Mouse (Mus musculus): Measurements from ENCODE around the gene Akap2. TPM values are rescaled to one million over a fixed set of nuclear protein-coding genes. Genes with fewer than 3 reads are reported as not detected.

Gene Akap2
- polyA plus RNA-seq, 1 experiment = 20.8 TPM

- H3K4me1 ChIP-seq (ENCODE audit: control insufficient read depth, insufficient read depth, low read length) = peaks cover 2% of the 10 kb centered on the region; the same call in 1 of the 2 replicates
- no peak overlapping the region for H3K4me3 ChIP-seq (ENCODE audit: insufficient read depth, low read length)
- no peak overlapping the region for H3K27ac ChIP-seq (ENCODE audit: insufficient read depth, low read length)
- no peak for TF ChIP-seq CTCF (IDR thresholded peaks at IDR 0.05; ENCODE audit: extremely low read depth, insufficient read depth, low read length)
- TF ChIP-seq POLR2A (IDR thresholded peaks at IDR 0.05; ENCODE audit: extremely low read depth, insufficient read depth, low read length) = no peak
Observed at GRCm38 (mm10) chr4:57798286-57799018, 81.0 kb downstream of the Akap2 start.

DNA sequence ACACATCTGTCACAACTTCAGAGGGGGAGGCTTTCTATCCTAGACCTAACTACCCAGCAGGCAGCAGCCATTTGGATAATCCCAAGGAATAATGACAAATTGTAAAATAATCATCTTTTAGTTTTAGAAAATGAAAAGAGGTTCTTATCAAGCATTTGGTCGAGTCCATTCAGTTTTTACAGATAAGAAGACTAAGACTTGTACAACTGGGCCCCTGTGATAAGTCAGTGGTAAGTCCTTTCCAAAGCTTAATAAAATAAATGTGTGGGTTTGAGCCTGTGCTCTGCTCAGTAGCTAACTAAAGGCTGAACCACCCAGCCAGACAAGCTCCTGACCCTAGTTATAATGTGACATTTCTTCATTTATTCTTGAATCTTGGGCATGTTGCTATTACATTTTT, 81.8 kb downstream of the Akap2 start:
- H3K4me1 ChIP-seq (ENCODE audit: control insufficient read depth, insufficient read depth, low read length) = peaks cover 2% of the 10 kb centered on the region; the same call in 1 of the 2 replicates
- no peak overlapping the region for H3K4me3 ChIP-seq (ENCODE audit: insufficient read depth, low read length)
- no peak overlapping the region for H3K27ac ChIP-seq (ENCODE audit: insufficient read depth, low read length)
- TF ChIP-seq CTCF (IDR thresholded peaks at IDR 0.05; ENCODE audit: extremely low read depth, insufficient read depth, low read length) = no peak

DNA sequence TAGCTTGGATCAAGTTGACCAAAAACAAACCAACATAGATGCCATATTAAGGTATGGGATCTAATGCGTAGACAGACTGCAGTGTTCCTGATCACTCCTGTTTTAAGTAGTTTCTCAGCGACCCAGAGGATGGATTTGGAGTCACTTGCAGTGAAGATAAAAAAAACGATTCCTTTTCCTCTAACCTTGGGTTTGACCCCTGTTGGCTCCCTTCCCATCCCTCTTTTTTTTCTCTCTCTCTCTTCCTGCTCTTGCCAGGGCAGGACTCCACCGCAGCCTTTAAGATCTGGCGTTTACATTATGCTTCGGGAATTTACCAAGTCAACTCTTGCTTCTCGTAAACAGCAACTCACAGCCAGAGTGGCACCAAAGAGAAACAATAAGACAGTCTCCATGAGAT, 83.8 kb downstream of the Akap2 start:
- Histone ChIP-seq H3K27ac (ENCODE audit: insufficient read depth, low read length) (no peak overlapping the region), H3K4me3 (ENCODE audit: insufficient read depth, low read length) (no peak overlapping the region), H3K4me1 (ENCODE audit: control insufficient read depth, insufficient read depth, low read length) (peaks cover 2% of the 10 kb centered on the region; the same call in 1 of the 2 replicates)
- TF ChIP-seq POLR2A (IDR thresholded peaks at IDR 0.05; ENCODE audit: extremely low read depth, insufficient read depth, low read length) (no peak), CTCF (IDR thresholded peaks at IDR 0.05; ENCODE audit: extremely low read depth, insufficient read depth, low read length) (no peak)

GRCm38 (mm10) chr4:57801986-57802385, 84.5 kb downstream of the Akap2 start:
- TF ChIP-seq POLR2A (IDR thresholded peaks at IDR 0.05; ENCODE audit: extremely low read depth, insufficient read depth, low read length) (no peak), CTCF (IDR thresholded peaks at IDR 0.05; ENCODE audit: extremely low read depth, insufficient read depth, low read length) (no peak)
- H3K4me1 ChIP-seq (ENCODE audit: control insufficient read depth, insufficient read depth, low read length) = peaks cover 2% of the 10 kb centered on the region; the same call in 1 of the 2 replicates
- H3K27ac ChIP-seq (ENCODE audit: insufficient read depth, low read length) = no peak overlapping the region
- H3K4me3 ChIP-seq (ENCODE audit: insufficient read depth, low read length) = no peak overlapping the region

DNA sequence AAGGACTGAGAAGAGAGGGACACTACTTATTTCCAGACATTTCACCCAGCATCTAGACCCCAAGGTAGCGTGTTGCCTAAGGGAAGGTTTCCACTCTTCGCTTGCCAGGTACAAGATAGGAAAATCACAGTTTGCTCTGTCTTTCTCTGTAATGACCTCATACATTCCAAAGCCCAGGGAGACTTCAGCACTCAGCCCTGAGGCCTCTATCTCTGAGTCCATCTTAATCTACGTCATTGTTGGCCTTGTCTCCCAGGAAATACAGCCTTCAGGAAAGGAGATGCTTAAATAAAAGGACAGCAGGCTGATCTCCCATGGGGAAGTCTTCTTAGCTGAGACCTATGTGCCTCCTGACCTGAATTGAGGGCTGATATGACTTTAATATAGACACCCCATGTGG, 85.0 kb downstream of the Akap2 start:
- Histone ChIP-seq H3K4me3 (ENCODE audit: insufficient read depth, low read length) (no peak overlapping the region), H3K27ac (ENCODE audit: insufficient read depth, low read length) (no peak overlapping the region), H3K4me1 (ENCODE audit: control insufficient read depth, insufficient read depth, low read length) (peaks cover 2% of the 10 kb centered on the region; the same call in 1 of the 2 replicates)
- TF ChIP-seq POLR2A (IDR thresholded peaks at IDR 0.05; ENCODE audit: extremely low read depth, insufficient read depth, low read length) = no peak
- no peak for TF ChIP-seq CTCF (IDR thresholded peaks at IDR 0.05; ENCODE audit: extremely low read depth, insufficient read depth, low read length)

GRCm38 (mm10) chr4:57804902-57805301, 87.4 kb downstream of the Akap2 start:
- no peaks in the 10 kb centered on the region for H3K4me1 ChIP-seq (ENCODE audit: control insufficient read depth, insufficient read depth, low read length)
- no peak overlapping the region for H3K27ac ChIP-seq (ENCODE audit: insufficient read depth, low read length)
- H3K4me3 ChIP-seq (ENCODE audit: insufficient read depth, low read length) = no peak overlapping the region
- TF ChIP-seq POLR2A (IDR thresholded peaks at IDR 0.05; ENCODE audit: extremely low read depth, insufficient read depth, low read length) = no peak
- no peak for TF ChIP-seq CTCF (IDR thresholded peaks at IDR 0.05; ENCODE audit: extremely low read depth, insufficient read depth, low read length)

- Histone ChIP-seq H3K27ac (ENCODE audit: insufficient read depth, low read length) (no peak overlapping the region), H3K4me3 (ENCODE audit: insufficient read depth, low read length) (no peak overlapping the region), H3K4me1 (ENCODE audit: control insufficient read depth, insufficient read depth, low read length) (no peaks in the 10 kb centered on the region)
- TF ChIP-seq CTCF (IDR thresholded peaks at IDR 0.05; ENCODE audit: extremely low read depth, insufficient read depth, low read length) (no peak), POLR2A (IDR thresholded peaks at IDR 0.05; ENCODE audit: extremely low read depth, insufficient read depth, low read length) (no peak)
Observed at GRCm38 (mm10) chr4:57809449-57809848, 92.0 kb downstream of the Akap2 start.

GRCm38 (mm10) chr4:57812075-57812474, 94.6 kb downstream of the Akap2 start:
- H3K4me1 ChIP-seq (ENCODE audit: control insufficient read depth, insufficient read depth, low read length) = no peaks in the 10 kb centered on the region
- no peak overlapping the region for H3K27ac ChIP-seq (ENCODE audit: insufficient read depth, low read length)
- no peak overlapping the region for H3K4me3 ChIP-seq (ENCODE audit: insufficient read depth, low read length)
- TF ChIP-seq CTCF (IDR thresholded peaks at IDR 0.05; ENCODE audit: extremely low read depth, insufficient read depth, low read length) (no peak), POLR2A (IDR thresholded peaks at IDR 0.05; ENCODE audit: extremely low read depth, insufficient read depth, low read length) (no peak)

GRCm38 (mm10) chr4:57812916-57813575, 95.6 kb downstream of the Akap2 start:
- Histone ChIP-seq H3K4me1 (ENCODE audit: control insufficient read depth, insufficient read depth, low read length) (no peaks in the 10 kb centered on the region), H3K27ac (ENCODE audit: insufficient read depth, low read length) (no peak overlapping the region), H3K4me3 (ENCODE audit: insufficient read depth, low read length) (no peak overlapping the region)
- TF ChIP-seq POLR2A (IDR thresholded peaks at IDR 0.05; ENCODE audit: extremely low read depth, insufficient read depth, low read length) (no peak), CTCF (IDR thresholded peaks at IDR 0.05; ENCODE audit: extremely low read depth, insufficient read depth, low read length) (no peak)

DNA sequence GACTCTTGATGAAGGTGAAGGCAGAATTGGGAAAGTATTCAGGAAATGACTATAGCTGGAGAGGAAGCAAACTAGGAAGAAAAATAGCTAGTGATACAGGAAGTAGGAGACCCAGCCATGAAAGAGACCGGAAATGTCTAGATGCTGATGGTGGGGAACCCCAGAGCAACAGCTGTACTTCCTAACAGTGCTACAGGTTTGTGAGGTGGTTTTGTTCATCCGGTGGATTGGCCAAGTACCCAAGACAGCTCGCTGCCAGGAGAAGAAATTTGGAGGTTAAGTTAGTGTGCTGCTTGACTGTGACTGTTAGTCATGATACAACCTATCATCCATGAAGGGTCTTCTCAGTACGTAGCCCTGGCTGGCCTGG, 96.1 kb downstream of the Akap2 start:
- H3K27ac ChIP-seq (ENCODE audit: insufficient read depth, low read length) = no peak overlapping the region
- H3K4me1 ChIP-seq (ENCODE audit: control insufficient read depth, insufficient read depth, low read length) = no peaks in the 10 kb centered on the region
- no peak for TF ChIP-seq CTCF (IDR thresholded peaks at IDR 0.05; ENCODE audit: extremely low read depth, insufficient read depth, low read length)
- TF ChIP-seq POLR2A (IDR thresholded peaks at IDR 0.05; ENCODE audit: extremely low read depth, insufficient read depth, low read length) = no peak
- H3K4me3 ChIP-seq (ENCODE audit: insufficient read depth, low read length) = no peak overlapping the region

All from cortical plate, adult 2 months (tissue).